Comparison of ENCODE assay signal across 1 mouse cellular context in genomic region chr17:28207092-28207491, GRCm38 (mm10).
TF ChIP-seq lines count a peak whose summit lies in the region.

No protein-coding gene starts in this region.

TF ChIP-seq in CH12.LX, 34 proteins besides CTCF, POLR2A, EP300 and RAD21 (continued from another document):
- TF ChIP-seq MAX (IDR thresholded peaks at IDR 0.05; ENCODE audit: low read length) (no peak), POLR2AphosphoS2 (IDR thresholded peaks at IDR 0.05; ENCODE audit: low read depth, low read length) (no peak), KAT2A (IDR thresholded peaks at IDR 0.05; ENCODE audit: insufficient replicate concordance, low read length) (no peak), USF2 (conservative IDR thresholded peaks at IDR 0.05; ENCODE audit: low read depth, low read length) (no peak), IRF4 (IDR thresholded peaks at IDR 0.05; ENCODE audit: low read depth, low read length) (no peak), ZMIZ1 (IDR thresholded peaks at IDR 0.05; ENCODE audit: low read depth, low read length) (no peak), E2F4 (IDR thresholded peaks at IDR 0.05; ENCODE audit: insufficient replicate concordance, low read depth, low read length) (no peak), UBTF (IDR thresholded peaks at IDR 0.05; ENCODE audit: low read depth, low read length) (no peak)
